Mouse (Mus musculus): ENCODE data around the gene Cox6a2.

The Cox6a2 gene

DNA sequence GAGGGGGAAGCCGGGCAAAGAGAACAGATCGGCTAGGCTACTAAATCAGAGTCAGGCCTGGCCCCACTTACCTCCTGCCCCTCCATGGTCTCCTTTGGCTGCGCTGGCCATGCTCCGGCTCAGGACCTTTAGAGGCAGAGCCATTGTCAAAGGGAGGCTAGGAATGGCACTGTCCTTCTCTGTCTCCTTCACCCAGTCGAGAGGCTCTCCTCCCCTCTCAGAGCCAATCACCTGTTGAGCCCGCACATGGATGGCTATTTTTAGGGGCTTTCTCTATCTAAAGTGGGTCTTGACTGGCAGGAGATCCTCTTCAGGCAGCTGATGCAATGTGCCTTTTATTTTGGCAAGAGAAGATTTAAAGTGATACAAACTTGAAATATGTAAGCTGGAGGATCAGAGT lies at the start of gene Cox6a2:
Gene Cox6a2 (minus strand): TSS at position 236 of the 400 bp plus-strand sequence.
- DNase-seq (ENCODE audit: inconsistent age in 2 of 2, low spot score in 1 of 2) = no peak

DNA sequence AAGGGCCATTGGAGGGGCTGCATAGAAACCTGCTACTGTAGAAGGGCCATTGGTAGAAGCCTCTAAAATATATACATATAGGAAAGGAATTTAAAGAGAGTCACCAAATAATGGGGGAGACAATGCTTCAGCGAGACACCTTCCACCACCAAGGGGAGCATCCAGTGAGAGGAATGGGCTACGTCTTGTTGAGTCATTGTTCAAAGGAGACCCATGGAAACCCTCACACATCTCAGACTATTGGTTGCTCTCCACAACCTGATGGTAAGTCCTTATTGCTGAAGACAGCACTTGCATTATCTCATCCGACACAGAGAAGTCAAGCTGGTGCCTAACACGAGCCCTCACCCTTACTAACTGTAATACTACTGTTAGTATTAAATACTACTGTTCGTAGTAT lies 49.6 kb upstream of the Cox6a2 start:
- DNase-seq (ENCODE audit: inconsistent age in 2 of 2, low spot score in 1 of 2) = no peak

DNA sequence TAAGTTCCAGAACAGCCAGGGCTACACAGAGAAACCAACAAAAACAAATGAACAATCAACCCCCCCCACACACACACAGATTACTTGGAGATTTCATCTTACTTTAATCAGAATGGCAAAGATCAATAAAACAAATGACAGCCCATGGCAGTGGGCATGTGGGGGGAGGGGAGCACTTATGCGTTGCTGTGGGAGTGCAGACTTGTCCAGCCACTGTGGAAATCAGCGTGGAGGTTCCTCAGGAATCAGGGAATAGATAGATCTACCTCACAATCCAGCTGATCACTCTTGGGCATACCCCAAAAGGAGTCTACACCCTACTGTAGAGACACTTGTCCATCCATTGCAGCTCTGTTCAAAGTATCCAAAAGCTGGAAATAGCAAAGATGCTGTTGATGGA lies 48.8 kb upstream of the Cox6a2 start:
- DNase-seq (ENCODE audit: inconsistent age in 2 of 2, low spot score in 1 of 2) = no peak

DNA sequence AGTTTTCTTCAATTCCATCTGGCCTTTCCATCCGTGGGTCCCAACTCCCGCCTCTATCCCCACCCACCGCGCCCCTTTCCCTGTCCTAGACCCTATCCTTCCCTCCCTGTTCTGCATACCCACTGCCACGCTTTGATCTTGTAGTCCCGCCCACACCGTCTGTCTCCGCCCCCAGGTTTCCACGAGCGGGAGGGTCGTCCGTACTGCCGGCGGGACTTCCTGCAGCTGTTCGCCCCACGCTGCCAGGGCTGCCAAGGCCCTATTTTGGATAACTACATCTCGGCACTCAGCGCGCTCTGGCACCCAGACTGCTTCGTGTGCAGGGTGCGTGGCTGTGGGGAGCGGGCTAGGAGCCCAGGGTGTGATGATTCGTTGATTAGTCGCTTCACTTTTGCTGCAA lies 46.4 kb upstream of the Cox6a2 start:
- no peak for DNase-seq (ENCODE audit: inconsistent age in 2 of 2, low spot score in 1 of 2)

DNA sequence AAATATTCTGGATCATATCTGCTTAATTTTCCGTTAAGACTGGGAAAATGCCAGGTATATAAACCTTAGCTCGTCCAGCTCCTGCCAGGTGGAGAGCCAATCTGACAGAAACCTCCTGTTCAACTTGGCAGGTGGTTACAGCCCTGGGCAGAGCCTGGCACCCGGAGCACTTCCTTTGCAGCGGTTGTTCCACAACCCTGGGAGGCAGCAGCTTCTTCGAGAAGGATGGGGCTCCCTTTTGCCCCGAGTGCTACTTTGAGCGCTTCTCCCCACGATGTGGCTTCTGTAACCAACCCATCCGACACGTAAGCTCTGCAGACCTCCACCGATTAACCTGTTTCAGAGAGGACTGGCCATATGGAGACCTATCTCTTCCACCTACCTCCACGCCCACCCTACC lies 45.8 kb upstream of the Cox6a2 start:
- no peak for DNase-seq (ENCODE audit: inconsistent age in 2 of 2, low spot score in 1 of 2)

DNA sequence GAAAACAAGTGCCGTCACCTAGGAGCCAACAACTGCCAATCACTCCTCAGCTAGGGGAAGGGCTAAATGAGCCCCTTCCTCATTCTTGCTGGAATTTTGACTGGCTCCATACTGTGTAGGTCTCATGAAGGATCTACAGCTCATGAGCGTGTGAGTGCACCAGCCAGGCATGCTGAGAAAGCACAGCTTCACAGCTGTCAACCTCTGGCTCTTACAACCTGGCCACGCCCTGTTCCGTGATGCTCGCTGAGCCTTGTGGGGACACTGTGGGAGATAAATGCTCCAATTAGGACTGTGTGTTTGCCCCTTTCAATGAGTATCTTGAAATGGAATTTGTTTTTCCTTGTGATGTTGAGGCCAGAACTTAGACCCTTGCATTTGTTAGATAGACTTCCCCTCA lies 43.8 kb upstream of the Cox6a2 start:
- no peak for DNase-seq (ENCODE audit: inconsistent age in 2 of 2, low spot score in 1 of 2)

DNA sequence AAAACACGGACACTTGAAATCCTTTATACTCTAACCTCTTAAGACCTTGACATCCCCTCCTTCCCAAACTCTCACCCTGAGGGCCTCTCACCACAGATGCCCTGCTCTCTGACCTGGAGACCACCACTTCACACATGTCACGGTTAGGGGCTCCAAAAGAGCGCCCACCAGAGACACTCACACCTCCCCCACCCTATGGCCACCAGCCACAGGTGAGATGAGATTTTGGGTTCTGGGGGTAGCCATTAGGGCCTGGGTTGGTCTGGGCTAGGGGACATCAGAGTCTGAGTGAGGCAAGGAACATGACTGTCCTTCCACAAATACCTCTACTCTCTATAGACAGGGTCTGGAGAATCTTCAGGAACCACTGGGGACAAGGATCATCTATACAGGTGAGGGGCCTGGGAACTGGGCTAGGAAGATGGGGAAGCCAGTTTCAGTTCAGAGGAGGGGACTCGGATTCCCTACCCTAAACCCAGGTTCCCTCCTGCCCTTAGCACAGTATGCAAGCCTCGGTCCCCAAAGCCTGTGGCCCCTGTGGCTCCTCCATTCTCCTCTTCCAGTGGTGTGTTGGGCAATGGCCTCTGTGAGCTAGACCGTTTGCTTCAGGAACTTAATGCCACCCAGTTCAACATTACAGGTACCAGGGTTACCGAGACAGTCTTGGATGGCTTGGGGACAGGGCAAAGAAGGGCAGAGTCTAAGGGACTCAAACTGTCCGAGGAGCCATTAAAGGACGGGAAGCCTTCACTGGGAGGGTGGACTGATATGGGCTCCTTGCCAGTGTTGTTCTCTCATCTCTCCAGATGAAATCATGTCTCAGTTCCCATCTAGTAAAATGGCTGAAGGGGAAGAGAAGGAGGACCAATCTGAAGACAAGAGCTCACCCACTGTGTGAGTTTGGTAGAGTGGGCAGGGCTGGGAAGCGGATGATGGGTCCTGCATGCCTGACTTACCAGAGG lies 42.2 kb upstream of the Cox6a2 start:
- DNase-seq (ENCODE audit: inconsistent age in 2 of 2, low spot score in 1 of 2) = no peak

DNA sequence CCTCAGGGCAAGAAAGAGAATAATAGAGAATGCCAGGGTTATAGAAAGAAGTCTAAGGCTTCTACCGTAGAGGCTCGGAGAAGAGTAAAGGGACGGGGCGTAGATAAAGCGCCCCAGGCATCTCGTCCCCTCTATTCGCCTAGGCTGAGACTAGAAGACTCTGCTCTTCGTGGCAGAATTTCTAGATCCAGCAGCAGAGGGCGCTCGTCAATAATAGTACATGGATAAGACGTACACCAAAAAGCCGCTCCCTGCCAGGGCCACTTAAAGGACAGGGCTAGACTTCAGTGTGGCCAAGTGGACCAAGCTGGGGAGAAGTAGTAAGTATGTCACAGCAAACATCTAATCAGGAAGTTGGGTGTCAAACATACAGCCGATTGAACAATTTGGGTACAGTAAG lies 41.3 kb upstream of the Cox6a2 start:
- DNase-seq (ENCODE audit: inconsistent age in 2 of 2, low spot score in 1 of 2) = peak; percentile 86 to 94

DNA sequence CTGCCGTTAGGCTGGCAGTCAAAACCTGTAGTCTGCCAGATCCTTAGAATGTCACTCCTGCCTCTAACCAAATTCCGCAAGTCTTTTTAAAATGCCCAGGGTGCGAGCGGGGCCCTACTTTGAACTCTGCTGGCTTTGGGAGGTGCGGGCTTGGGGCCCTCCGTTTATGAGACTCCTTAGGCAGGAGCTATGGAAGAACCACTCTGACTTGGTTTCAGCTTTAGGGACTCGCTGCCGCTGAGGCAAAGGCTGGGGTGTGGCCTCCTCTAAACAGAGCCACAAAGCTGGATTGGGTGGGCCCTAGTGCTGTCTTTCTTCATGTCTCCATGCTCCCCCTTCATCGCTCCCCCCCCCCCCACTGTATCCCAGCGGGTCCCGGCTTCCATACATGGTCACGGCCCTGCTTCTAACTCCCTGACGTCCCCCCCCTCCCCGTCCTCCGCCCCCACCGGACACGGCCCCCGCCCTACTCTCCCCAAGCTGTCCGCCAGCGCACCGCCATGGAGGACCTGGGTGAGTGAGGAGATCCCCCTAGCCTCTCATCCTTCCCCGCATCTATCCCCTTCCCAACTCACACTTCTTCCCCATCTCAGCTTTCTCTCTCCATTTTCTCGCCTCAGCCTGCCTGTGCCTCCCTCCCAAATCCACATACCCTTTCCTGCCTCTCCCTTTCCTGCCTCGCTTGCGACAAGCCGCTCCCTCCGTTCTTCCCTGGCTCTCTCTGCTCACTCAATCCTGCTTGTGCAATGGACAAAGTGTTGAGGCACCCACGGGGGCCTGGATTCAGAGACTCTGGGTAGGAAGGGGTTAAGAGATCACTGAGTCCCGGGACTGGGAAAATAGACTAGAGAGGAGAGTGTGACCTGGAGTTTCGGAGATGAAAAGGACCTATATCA lies 40.6 kb upstream of the Cox6a2 start, which contains the start of gene Tgfb1i1:
Gene Tgfb1i1 (plus strand): TSS at position 317 of the 896 bp plus-strand sequence.
- peak; percentile 55 to 83 for DNase-seq (ENCODE audit: inconsistent age in 2 of 2, low spot score in 1 of 2)

DNA sequence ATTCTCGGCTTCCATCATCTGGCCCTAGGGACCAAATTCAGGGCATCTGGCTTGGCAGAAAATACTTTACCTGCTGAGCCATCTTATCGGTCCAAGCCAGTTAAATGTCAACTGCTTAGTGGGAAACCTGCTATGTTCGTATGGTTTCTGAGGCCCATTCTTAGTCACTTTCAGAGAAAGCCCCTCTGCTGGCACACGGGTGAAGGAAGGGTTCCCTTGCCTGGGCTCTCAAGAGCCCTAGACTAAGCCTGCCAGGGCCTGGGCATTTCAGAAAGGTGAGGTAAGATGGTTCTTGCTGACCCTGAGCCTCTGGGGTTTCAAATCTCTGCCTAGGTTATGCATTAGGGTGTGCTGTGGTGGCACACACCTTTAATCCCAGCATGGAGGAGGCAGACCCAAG lies 39.4 kb upstream of the Cox6a2 start:
- no peak for DNase-seq (ENCODE audit: inconsistent age in 2 of 2, low spot score in 1 of 2)

DNA sequence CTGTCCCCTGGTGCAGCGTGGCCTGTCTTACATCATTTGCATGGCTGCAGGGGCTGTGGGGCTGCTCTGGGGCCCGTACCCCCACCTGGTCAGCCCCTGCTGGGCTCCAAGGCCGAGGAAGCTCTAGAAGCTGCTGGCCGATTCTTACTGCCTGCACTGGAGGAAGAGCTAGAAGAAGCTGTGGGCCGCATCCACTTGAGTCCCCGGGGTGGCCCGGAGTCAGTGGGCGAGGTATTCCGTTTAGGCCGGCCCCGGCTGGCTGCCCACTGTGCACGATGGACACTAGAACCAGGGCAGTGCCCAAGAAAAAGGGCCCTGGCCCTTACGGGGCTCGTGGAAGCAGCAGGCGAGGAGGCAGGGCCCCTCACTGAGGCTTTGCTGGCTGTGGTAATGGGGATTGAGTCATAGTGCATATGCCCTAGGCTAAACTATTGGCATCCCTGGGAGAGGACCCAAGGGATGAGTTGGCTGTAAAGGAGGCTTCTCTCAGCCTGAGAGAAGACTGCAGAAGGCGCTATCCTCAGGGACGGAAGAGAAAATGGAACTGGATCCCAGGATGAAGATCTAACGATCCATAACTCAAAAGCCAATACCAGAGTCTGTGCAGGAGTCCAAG lies 38.3 kb upstream of the Cox6a2 start:
- DNase-seq (ENCODE audit: inconsistent age in 2 of 2, low spot score in 1 of 2) = no peak

DNA sequence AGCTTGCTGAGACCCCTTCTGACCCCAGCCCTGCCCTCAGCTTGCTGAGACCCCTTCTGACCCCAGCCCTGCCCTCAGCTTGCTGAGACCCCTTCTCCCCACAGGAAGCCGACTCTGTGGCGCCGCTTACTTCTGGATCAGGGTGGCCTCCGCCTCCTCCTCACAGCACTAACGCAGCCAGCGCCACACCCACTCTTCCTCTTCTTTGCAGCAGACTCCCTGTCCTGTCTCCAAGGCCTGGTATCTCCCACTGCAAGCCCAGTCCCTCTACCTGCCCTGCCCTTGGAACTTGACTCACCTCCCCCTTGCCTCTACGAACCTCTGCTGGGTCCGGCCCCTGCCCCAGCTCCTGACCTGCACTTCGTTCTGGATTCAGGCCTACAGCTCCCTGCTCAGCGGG lies 37.7 kb upstream of the Cox6a2 start:
- DNase-seq (ENCODE audit: inconsistent age in 2 of 2, low spot score in 1 of 2) = peak in 1 of 2 experiments; percentile 26

DNA sequence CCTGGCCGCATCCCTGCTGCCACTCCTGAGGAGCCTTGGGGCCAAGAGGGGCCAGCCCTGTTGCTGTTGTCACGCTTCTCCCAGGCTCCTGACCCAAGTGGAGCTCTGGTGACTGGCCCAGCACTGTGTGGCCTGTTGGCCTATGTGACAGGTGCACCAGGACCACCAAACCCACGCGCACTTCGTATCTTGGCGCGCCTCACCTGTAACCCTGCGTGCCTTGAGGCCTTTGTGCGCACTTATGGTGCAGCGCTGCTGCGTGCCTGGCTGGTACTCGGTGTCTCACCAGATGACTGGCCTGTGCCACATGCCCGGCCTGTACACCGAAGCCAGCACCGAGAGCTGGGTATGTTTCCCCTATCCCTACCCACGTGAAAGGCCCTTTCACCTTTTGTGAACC lies 36.1 kb upstream of the Cox6a2 start:
- no peak for DNase-seq (ENCODE audit: inconsistent age in 2 of 2, low spot score in 1 of 2)

DNA sequence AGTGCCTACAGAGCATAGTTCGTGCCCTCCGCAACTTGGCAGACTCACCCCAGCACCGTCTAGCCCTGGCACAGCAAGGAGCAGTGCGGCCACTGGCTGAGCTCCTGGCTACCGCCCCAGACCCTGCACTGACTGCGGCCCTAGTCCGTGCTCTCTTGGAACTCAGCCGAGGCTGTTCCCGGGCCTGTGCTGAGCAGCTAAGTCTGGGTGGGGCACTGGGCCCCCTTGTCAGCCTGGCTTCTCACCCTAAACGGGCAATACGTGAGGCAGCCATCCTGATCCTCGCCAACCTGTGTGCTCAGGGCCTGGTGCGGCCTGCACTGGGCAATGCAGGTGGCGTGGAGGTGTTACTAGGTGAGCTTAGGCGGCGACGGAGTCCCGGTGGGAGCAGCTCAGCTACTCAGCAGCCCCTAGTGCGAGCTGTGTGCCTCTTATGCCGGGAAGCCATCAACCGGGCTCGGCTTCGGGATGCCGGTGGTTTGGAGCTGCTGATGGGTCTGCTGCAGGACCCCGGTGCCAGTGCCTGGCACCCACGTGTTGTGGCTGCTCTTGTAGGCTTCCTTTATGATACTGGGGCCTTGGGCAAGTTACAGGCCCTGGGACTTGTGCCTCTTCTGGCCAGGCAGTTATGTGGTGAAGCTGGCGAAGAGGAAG lies 34.1 kb upstream of the Cox6a2 start:
- DNase-seq (ENCODE audit: inconsistent age in 2 of 2, low spot score in 1 of 2) = peak; percentile 34 to 56

DNA sequence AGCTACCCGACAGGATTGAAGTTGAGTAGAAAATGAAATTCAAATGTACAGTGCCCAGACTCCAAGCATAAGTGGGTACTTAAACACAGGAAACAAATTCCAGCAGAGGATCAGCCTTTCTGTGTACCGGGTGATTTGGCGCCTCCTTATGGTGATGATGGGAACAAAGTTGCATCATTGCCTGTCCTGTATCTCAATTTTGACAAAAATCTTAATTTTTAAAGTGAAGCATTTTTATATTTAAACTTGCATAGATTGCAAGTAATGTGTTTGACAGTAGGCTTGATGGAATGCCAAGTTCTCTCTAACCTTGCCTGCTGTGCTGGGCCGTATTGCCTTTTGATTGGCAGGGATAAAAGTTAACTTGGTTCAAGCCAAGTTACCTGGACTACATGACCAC lies 32.8 kb upstream of the Cox6a2 start:
- peak in 1 of 2 experiments; percentile 66 for DNase-seq (ENCODE audit: inconsistent age in 2 of 2, low spot score in 1 of 2)

DNA sequence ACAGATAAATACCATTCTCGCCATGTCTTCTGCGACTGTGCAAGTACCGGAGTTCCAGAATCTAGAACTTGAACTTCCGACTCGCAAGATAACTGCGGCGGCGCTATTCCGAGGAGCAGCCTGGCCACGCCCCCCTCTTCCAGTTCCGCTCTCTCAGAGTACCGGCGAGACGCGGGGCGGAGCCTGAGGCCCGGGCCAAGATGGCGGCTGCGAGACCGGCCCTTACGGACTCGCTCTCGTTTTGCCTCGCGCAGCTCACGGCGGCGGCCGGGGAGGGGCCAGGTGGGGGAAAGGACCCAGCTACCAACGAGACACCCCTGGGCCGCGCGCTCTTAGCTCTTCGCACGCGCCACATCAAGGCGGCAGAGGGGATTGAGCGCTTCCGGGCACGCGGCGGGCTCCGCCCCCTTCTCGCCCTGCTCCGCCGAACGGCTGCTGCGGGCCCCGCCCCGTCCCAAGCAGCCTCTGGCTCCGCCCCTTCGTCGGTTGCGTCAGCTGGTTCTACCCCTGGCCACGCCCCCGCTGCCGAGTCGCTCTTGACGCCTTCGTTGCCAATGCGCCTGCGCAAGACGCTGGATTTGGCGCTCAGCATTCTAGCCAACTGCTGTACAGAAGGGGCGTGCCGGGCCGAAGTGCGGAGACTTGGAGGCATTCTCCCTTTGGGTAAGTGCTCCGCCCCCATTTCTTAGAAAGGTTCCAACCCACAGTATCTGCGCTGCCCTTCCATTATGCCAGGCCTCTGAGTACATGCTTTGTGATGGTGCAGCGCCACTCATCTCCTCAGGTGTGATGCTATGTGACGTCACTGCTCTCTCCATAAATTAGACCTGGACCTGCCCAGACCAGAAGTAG lies 32.0 kb upstream of the Cox6a2 start, which contains the start of gene 9130023H24Rik:
Gene 9130023H24Rik (minus strand): TSS at position 105 of the 852 bp plus-strand sequence.
- DNase-seq (ENCODE audit: inconsistent age in 2 of 2, low spot score in 1 of 2) = peak; percentile 100

DNA sequence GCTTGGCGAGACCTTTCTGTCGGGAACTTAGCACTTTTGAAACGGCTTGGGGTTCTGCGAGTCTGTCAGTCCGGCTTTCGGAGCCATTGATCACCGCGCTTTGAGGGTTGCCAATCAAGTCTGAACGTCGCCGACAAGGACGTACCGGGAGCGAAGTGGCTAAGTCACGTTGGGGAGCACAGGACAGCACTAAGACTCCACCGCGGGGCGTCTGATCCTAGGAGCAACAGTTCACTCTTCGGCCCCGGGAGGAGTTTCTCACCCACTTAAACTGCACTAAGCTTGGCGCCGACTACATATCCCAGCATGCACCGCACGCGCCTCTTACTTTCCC lies 31.4 kb upstream of the Cox6a2 start:
- DNase-seq (ENCODE audit: inconsistent age in 2 of 2, low spot score in 1 of 2) = no peak

DNA sequence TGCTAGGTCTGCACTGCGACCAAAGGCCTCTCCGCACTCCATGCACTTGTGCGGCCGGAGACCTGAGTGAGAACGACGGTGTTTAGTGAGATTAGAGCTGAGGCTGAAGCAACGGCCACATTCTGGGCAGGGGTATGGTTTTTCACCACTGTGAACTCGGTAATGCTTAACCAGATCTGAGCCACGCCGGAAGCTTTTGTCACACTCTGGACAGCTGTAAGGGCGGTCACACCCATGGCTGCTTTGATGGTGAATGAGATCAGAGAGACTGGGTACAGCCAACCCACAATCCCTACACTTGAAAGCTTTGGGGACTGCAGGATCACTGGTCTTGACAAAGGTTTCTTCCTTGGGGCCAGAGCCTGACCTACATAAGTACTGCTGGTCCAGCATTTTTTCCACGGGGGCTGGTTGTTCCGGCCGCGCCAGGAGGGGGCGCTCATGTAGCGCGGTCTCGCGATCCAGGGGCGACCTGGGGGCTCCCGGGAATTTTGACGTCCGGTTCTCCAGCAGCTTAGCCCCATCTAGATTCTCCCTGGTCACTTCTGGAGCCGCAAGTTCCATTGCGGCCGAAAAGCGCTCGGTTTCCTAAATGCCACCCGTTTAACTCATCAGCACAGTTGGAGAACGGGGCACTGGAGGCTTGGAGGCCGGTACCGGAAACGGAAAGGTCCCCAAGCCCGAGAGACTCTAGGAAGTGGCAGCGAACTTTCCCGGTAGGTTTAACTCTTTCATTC lies 30.8 kb upstream of the Cox6a2 start, which contains the start of gene Armc5:
Gene Armc5 (plus strand): TSS at position 487 of the 737 bp plus-strand sequence.
- DNase-seq (ENCODE audit: inconsistent age in 2 of 2, low spot score in 1 of 2) = peak; percentile 89 to 97

DNA sequence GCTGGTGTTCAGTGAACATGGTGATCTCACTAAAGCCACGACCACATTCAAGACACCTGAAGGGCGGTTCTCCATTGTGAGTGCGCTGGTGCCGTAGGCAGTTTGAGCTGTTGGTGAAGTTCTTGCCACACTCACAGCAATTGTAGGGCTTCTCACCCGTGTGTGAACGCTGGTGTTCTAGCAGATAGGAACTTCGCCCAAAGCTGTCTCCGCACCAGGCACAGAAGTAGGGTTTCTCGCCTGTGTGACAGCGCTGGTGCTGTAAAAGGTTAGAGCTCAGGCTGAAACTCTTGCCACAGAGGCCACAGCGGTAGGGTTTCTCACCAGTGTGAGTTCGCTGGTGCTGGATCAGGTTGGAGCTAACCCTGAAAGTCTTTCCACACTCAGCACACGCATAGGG lies 30.2 kb upstream of the Cox6a2 start:
- peak; percentile 31 to 44 for DNase-seq (ENCODE audit: inconsistent age in 2 of 2, low spot score in 1 of 2)
